Mouse (Mus musculus) C2C12 (cell line): ENCODE measurements around the gene Prune1. TPM values are rescaled to one million over a fixed set of nuclear protein-coding genes. Genes with fewer than 3 reads are reported as not detected.

Experiments
- H3K27me3 ChIP-seq: one replicate; pipeline ENCODE4 v1.6.1; 2011; ENCODE audit not compliant: control insufficient read depth, insufficient read depth, insufficient read length
- H3K36me3 ChIP-seq: one replicate; pipeline ENCODE4 v1.6.1; 2011; ENCODE audit not compliant: control insufficient read depth, insufficient read depth
- H3K4me3 ChIP-seq: one replicate; pipeline ENCODE4 v1.5.1; 2011; ENCODE audit warnings: mild to moderate bottlenecking, control low read depth; ENCODE audit not compliant: poor library complexity, insufficient read depth, severe bottlenecking
- H3K79me2 ChIP-seq: one replicate; pipeline ENCODE4 v1.6.1; 2011; ENCODE audit not compliant: control insufficient read depth, insufficient read depth
- H3K79me3 ChIP-seq: one replicate; pipeline ENCODE4 v1.6.1; 2011; ENCODE audit warnings: low read depth, control low read depth
- H3ac ChIP-seq: one replicate; pipeline ENCODE3; 2011; ENCODE audit warnings: low read depth; ENCODE audit not compliant: control insufficient read depth, insufficient read length
- CEBPB ChIP-seq: IDR thresholded peaks from one replicate; pipeline ENCODE4 v1.6.1; 2011; ENCODE audit warnings: low read depth, mild to moderate bottlenecking, control low read depth, moderate library complexity
- CTCF ChIP-seq: IDR thresholded peaks from one replicate; pipeline ENCODE4 v1.5.1; 2011; ENCODE audit not compliant: control insufficient read depth, insufficient read depth, insufficient read length
- FOSL1 ChIP-seq: IDR thresholded peaks from one replicate; pipeline ENCODE4 v1.8.0; 2011; ENCODE audit warnings: mild to moderate bottlenecking, low read length; ENCODE audit not compliant: poor library complexity, insufficient read depth, severe bottlenecking
- MAX ChIP-seq: IDR thresholded peaks from one replicate; pipeline ENCODE4 v1.6.1; 2011; ENCODE audit warnings: mild to moderate bottlenecking, control low read depth
- MYOD1 ChIP-seq: IDR thresholded peaks from one replicate; pipeline ENCODE4 v1.6.1; 2011; ENCODE audit warnings: low read depth; ENCODE audit not compliant: control insufficient read depth, insufficient read length
- MYOG ChIP-seq: IDR thresholded peaks from one replicate; pipeline ENCODE4 v1.6.1; 2011; ENCODE audit not compliant: control insufficient read depth, insufficient read length; ENCODE audit errors: extremely low read depth
- USF1 ChIP-seq: IDR thresholded peaks from one replicate; pipeline ENCODE4 v1.6.1; 2011; ENCODE audit warnings: low read depth, mild to moderate bottlenecking, control low read depth, moderate library complexity
- polyA plus RNA-seq: library from polyadenylated mRNA; unstranded; fragments of >200 nt; fragmentation: generic; extraction: Trizol; gene quantifications from one replicate; pipeline ENCODE4 v1.2.1, GENCODE M21; 2012; ENCODE audit warnings: missing spikeins

The Prune1 gene
- polyA plus RNA-seq, 1 experiment: 16.1 TPM

DNA sequence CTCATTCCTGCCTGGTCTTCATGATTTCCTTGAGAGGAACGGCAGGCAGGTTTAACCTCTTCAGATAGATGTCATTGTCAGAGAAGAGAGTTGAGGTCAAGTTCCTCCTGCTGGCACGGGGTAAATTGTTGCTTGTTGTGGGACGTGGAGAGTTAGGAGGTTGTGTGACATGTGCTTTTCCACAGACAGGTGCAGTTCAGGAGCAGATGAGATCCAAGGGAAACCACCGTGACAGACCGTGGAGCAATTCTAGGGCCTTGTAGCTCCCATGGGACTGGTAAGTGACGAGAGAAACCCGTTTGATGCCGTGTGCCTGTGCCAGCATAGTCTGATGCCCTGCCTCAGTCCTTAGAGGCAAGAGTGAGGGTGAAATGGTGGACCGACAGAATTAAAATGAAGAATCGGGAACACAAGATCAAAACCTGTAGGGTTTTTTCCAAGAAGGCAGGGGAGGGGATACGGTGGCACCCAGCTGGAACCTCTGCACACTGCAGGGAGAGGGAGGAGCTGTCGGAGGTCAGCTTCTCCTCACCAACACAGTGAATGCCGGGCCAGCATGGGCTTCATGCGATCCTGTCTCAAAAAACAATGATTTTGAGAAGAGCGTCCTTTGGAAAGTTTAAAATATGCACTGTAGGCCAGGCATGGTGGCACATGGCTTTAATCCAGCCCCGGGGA, 48.4 kb downstream of the Prune1 start:
- H3K4me3 ChIP-seq: no peak overlapping the region
- peaks cover 63% of the 10 kb centered on the region for H3K36me3 ChIP-seq
- H3K79me3 ChIP-seq: peaks cover 41% of the 10 kb centered on the region
- no peak overlapping the region for H3ac ChIP-seq
- TF ChIP-seq FOSL1 (no peak), MYOD1 (no peak), CTCF (no peak), MAX (no peak), USF1 (no peak), CEBPB (no peak), MYOG (no peak)
- H3K27me3 ChIP-seq: no peaks in the 10 kb centered on the region
- H3K79me2 ChIP-seq: peaks cover 68% of the 10 kb centered on the region

DNA sequence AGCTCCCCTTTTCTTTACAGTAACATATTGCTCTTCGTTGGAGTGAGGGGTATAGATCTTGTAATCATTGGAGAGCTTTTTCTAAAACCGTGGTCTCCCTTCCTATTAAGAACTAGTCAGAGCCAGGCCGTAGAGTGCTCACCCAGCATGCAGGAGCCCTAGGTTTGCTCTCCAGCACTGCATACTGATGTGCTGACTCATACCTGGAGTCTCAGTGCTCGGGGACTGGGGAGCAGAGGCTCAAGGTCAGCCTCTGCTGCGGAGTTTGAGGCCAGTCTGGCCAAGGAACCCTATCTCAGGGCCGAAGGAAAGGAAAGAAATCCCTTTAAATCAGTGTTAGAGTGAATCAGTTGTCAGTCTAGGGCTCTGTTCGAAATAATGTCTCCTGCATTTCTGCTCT, 49.1 kb downstream of the Prune1 start:
- H3K79me3 ChIP-seq: peaks cover 43% of the 10 kb centered on the region
- no peak overlapping the region for H3ac ChIP-seq
- peaks cover 57% of the 10 kb centered on the region for H3K36me3 ChIP-seq
- H3K79me2 ChIP-seq: peaks cover 75% of the 10 kb centered on the region
- H3K27me3 ChIP-seq: no peaks in the 10 kb centered on the region
- H3K4me3 ChIP-seq: no peak overlapping the region
- TF ChIP-seq MYOG (no peak), MAX (no peak), FOSL1 (peak; percentile 21)

DNA sequence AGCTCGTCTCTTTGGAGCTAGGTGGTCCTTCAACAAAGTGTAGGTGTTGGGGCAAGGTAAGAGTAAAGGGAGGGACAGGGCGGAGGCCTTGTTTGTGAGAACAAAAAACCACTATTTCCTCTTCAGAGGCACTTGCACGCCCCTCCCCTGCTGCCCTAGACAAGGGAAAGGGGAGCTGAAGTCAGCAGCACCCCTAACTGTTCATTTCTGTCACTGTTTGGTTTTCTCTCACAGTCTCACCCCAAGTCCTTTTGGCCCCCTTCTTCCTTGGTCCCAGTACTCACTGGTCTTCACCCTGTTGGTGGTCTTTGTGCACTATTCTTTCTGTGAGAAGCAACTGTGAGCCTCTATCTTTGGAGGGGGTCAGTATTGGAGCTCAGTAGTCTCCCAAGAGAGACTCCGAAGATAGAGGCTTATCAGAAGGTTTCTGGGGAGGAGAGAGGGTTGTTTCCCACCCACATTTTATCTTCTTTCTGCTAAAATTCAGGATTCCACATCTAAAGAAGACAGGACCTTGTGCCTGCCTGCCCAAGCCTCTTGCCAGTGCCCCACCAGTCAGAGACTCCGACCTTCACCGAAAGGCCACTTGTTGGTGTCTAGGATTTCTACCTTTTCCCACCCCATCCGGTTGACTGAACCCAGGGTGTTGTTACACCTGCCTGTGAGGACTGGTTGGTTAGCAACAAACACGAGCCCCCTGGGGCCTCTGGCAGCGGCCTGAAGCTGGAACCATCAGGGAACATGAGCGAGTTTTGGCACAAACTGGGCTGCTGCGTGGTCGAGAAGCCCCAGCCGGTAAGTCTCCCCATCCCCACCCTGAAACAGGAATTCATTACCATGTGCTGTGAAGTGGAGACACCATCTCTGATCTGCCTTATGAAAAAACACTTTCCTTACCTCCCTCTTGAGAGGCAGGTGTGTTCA, 50.3 kb downstream of the Prune1 start, which contains the start of gene Mllt11:
Gene Mllt11, minus strand, starts transcription at position 874 of the 924 bp plus-strand sequence.
- Histone ChIP-seq H3K79me2 (peaks cover 87% of the 10 kb centered on the region), H3K79me3 (peaks cover 53% of the 10 kb centered on the region), H3K27me3 (no peaks in the 10 kb centered on the region), H3K36me3 (peaks cover 47% of the 10 kb centered on the region), H3K4me3 (peak within 1 kb of the TSS; percentile 7), H3ac (peak within 1 kb of the TSS; percentile 61)
- TF ChIP-seq USF1: no peak
- no peak for TF ChIP-seq MYOG
- TF ChIP-seq CTCF: no peak
- no peak for TF ChIP-seq MAX
- no peak for TF ChIP-seq CEBPB
- TF ChIP-seq MYOD1: no peak
- no peak for TF ChIP-seq FOSL1

DNA sequence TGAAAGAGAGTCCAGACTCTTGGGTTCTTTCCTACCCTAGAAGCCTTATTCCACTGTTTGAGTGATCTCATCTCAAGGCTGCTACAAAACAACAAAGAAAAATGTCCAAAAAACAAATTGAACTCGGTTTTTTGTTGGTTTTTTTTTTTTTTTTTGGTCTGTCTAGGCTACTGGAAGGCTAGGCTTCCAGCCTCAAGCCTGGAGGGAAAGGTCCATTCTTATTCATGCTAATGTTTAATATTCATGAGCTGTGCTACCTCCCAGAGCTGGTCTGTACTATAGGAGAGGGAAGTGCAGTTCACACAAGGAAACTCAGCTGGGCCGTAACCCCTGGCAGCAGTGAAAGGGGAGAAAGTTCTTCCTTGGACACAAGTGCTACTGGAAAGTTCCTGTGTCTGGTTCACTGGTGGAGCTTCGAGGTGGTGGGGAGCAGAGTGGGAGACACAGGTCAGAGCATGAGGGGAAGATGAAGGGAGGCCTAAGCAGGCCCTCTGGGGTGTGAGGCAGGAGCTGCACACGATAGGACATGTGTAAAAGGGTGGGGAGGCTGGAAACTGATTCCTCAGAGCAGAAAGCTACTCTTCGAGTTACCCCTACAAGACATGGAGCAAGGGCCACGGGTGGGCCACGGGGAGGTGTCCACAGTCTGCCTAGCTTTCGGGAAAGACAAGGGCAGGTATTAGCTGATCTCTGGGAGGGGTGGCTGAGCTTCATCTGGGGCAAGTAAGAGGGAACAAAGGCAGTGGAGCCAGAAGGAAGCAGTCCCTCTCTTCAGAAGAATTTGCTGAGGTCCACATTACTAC, 51.2 kb downstream of the Prune1 start:
- Histone ChIP-seq H3K4me3 (peak overlapping the region; percentile 69), H3K79me2 (peaks cover 96% of the 10 kb centered on the region), H3K79me3 (peaks cover 62% of the 10 kb centered on the region), H3K36me3 (peaks cover 47% of the 10 kb centered on the region), H3K27me3 (no peaks in the 10 kb centered on the region), H3ac (peak overlapping the region; percentile 61)
- TF ChIP-seq CEBPB (no peak), MYOD1 (no peak), MAX (no peak), MYOG (no peak), USF1 (no peak), FOSL1 (no peak), CTCF (no peak)

DNA sequence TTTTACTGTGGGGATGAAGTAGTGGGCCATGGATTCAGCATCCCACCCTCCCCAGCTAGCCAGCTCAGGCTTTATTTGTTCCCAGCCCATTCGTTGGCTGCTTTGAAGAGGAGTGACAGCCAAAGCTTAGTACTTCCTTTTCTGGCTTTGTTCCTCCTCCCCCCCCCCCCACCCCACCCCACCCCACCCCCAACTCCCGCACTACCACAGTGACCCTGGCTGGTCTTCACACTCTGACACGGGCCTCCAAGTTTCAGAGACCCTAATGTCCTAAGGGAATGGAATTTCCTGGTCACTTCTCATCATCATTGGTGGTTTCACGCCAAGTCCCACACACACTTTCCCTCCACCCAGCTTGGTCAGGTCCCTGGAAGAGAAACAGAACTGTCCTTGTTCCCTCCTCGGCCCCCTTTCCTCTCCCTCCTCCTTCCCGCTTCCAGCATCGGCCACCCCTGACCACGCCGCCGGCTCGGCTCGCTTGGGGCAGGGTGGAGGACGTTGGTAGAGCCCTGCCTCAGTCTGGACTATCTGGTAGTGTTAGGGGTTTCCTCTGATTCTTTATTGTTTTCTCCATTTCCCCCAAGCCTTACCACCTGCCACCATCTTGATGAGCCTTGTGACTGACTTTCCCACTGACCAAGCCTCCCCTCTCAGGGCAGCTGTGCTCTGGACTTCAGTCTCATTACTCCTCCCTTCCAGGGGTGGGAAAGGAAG, 51.9 kb downstream of the Prune1 start:
- Histone ChIP-seq H3K27me3 (no peaks in the 10 kb centered on the region), H3K79me3 (peaks cover 70% of the 10 kb centered on the region), H3K4me3 (peak overlapping the region; percentile 69), H3K36me3 (peaks cover 47% of the 10 kb centered on the region), H3ac (peak overlapping the region; percentile 87), H3K79me2 (peaks cover 98% of the 10 kb centered on the region)
- TF ChIP-seq MYOD1 (peak; percentile 40), CEBPB (no peak), MAX (no peak)
